Mouse (Mus musculus) liver, embryonic 15.5 days (tissue): Measurements from ENCODE around the gene Cntnap1. TPM values are rescaled to one million over a fixed set of nuclear protein-coding genes. Genes with fewer than 3 reads are reported as not detected.

ENCODE experiments used
- ATAC-seq: fragments of 200-750 bp; cut with Nextera tagmentation; 2 replicates; pipeline ENCODE4 v1.8.0; 2017; ENCODE audit warnings: moderate number of reproducible peaks, mild to moderate bottlenecking, moderate library complexity; ENCODE audit not compliant: insufficient read depth
- H3K27ac ChIP-seq: fragments of 300-500 bp; sonication (generic); replicated peaks from 2 replicates; pipeline ENCODE4 v1.5.1; 2015; ENCODE audit warnings: mild to moderate bottlenecking, inconsistent platforms
- H3K27me3 ChIP-seq: fragments of 300-500 bp; sonication (generic); 2 replicates; pipeline ENCODE4 v1.6.1; 2015; ENCODE audit warnings: mild to moderate bottlenecking, inconsistent platforms
- H3K36me3 ChIP-seq: fragments of 300-500 bp; sonication (generic); replicated peaks from 2 replicates; pipeline ENCODE4 v1.6.1; 2015; ENCODE audit warnings: moderate library complexity, mild to moderate bottlenecking, inconsistent platforms
- H3K4me1 ChIP-seq: fragments of 300-500 bp; sonication (generic); replicated peaks from 2 replicates; pipeline ENCODE4 v1.6.1; 2015; ENCODE audit warnings: inconsistent platforms
- H3K4me2 ChIP-seq: fragments of 300-500 bp; sonication (generic); 2 replicates; pipeline ENCODE4 v1.6.1; 2015; ENCODE audit warnings: moderate library complexity, mild to moderate bottlenecking, inconsistent platforms
- H3K4me3 ChIP-seq: fragments of 300-500 bp; sonication (generic); replicated peaks from 2 replicates; pipeline ENCODE4 v1.5.1; 2015; ENCODE audit warnings: mild to moderate bottlenecking, inconsistent platforms
- H3K9ac ChIP-seq: fragments of 300-500 bp; sonication (generic); 2 replicates; pipeline ENCODE4 v1.6.1; 2015; ENCODE audit warnings: moderate library complexity, mild to moderate bottlenecking, inconsistent platforms
- H3K9me3 ChIP-seq: fragments of 300-500 bp; sonication (generic); replicated peaks from 2 replicates; pipeline ENCODE4 v1.6.1; 2016; ENCODE audit warnings: inconsistent platforms
- WGBS: fragments of 180-500 bp; shearing (Covaris S2); methylation state at CpG from one replicate; pipeline ENCODE4 v1.1.7; 2015; ENCODE audit warnings: mixed read lengths; ENCODE audit not compliant: insufficient replicate concordance; 5-methylcytosine and 5-hydroxymethylcytosine counted together
- polyA plus RNA-seq: library from polyadenylated mRNA; unstranded; fragments of >200 nt; fragmentation: Nextera tagmentation; extraction: Ambion mirVana; gene quantifications from 2 replicates; pipeline ENCODE4 v1.2.1, GENCODE M21; 2015

Gene Cntnap1
- polyA plus RNA-seq, 1 experiment from 2014 or later, result 0.12 TPM

DNA sequence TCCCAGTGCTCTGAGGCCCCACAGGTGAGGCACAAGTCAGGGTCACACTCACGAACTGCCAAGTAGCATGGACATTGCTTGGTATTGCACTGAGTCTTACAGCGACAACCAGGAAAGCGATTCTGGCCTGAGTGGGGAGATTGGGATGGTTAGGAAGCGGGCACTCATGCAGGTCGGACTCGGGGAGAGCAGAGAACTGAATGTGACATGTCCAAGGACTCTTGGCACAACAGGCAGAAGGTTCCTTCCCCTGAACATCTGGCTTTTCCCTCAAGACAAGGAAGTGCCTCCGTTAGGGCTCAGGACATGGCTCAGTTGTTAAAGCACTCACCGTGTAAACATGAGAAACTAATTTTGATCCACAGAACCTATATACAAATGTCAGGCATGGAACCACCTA is 25.2 kb downstream of the Cntnap1 start:
- Histone ChIP-seq H3K27me3 (no peaks in the 10 kb centered on the region; the same call in 1 of the 2 replicates), H3K4me3 (no peak overlapping the region), H3K4me2 (no peak overlapping the region), H3K9ac (no peak overlapping the region), H3K4me1 (peaks cover 34% of the 10 kb centered on the region), H3K9me3 (no peaks in the 10 kb centered on the region), H3K27ac (no peak overlapping the region), H3K36me3 (peaks cover 76% of the 10 kb centered on the region)
- no peak for ATAC-seq
- 79% methylated on average over 8 of the region's 8 CpGs for WGBS

DNA sequence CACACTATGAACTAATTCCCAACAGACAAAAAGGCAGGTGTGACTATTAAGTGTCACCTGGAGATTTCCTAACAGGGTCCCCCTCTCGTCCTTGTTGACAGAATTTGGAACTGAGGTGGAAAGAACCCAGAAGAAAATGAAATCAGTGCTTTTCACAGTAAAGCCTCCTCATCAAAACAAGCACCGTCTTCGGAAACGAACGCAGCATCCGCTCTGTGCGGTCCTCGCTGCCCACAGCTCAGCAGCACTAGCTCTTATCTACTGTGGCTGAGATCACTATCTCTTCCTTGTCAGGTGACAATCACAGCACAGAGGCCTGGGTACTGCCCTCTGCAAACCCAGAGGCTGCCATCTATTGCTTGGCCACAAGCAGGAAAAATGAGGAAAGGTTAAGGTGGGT is 25.9 kb downstream of the Cntnap1 start:
- Histone ChIP-seq H3K9me3 (no peaks in the 10 kb centered on the region), H3K9ac (no peak overlapping the region), H3K27ac (no peak overlapping the region), H3K4me3 (no peak overlapping the region), H3K27me3 (no peaks in the 10 kb centered on the region; the same call in 1 of the 2 replicates), H3K4me1 (peaks cover 32% of the 10 kb centered on the region), H3K4me2 (no peak overlapping the region), H3K36me3 (peaks cover 82% of the 10 kb centered on the region)
- WGBS, result 78% methylated on average over 8 of the region's 8 CpGs
- no peak for ATAC-seq

DNA sequence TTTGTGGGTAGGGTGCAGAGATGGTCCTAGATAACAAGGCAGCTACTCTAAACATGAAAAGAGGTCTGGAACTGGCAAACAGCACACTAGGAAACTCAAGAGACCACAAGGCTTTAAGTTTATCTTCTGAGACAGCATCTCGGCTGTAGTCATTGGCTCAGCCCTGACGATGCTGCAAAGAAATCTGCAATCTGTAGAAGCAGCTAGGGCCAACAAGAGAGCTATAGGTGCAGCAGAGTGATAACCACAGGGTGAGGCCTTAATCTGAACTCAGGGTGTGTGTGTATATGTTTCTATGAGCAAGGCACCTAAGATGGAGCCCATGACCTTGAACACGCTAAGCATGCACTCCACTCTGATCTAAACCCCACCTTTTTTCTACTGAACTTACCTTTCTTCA is 29.2 kb downstream of the Cntnap1 start:
- Histone ChIP-seq H3K27ac (0 out of 2 replicates have a peak overlapping the region, but pooled peaks have one; percentile 38), H3K27me3 (no peaks in the 10 kb centered on the region; the same call in 1 of the 2 replicates), H3K9ac (no peak overlapping the region), H3K36me3 (peaks cover 86% of the 10 kb centered on the region), H3K4me2 (peak overlapping the region; percentile 6; the same call in 1 of the 2 replicates), H3K4me1 (peaks cover 21% of the 10 kb centered on the region), H3K9me3 (no peaks in the 10 kb centered on the region), H3K4me3 (no peak overlapping the region)
- ATAC-seq, result peak; percentile 89
- WGBS, result 44% methylated on average over 3 of the region's 3 CpGs

DNA sequence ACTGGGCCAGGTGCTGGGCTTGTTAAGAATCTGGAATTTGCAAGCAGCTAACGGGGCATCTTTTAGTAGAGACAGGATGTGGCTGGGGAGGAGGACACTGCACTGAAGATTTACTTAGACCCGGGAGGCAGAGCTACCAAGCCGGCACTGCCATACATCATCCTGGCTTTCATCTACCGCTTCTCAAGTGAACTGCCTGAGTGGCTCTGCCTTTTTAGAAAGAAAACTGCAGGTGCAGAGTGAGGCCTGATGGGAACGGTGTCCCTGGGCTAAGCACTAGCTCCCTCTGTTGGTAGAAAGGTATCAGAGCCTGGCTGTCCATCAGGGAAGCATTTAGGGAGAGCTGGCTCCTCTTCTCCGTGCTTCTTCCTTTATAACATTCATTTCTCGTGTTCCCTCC is 30.7 kb downstream of the Cntnap1 start:
- WGBS, result 40% methylated on average over 7 of the region's 7 CpGs
- ATAC-seq, result no peak

DNA sequence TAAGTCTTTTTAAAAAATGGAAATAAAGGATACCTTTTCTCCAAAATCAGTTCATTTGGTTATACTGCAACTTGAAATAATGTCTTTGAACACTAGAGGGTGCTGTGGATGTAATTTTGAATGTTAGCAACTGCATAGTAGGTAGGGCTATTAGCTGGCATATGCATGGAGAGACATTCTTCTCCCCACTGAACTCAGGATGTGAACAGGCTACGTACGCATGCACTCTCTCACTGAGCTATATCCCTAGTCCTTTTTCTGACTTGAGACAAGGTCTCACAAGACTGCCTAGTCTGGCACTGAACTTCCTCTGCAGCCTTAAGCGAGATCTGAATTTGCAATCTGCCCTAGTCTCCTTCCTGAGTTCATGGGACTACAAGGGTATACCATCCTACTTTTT is 41.6 kb downstream of the Cntnap1 start:
- ATAC-seq, result peak; percentile 40; the same call in 1 of the 2 replicates
- H3K4me1 ChIP-seq, result no peaks in the 10 kb centered on the region
- H3K9me3 ChIP-seq, result no peaks in the 10 kb centered on the region
- H3K27me3 ChIP-seq, result no peaks in the 10 kb centered on the region
- no peak overlapping the region for H3K9ac ChIP-seq
- no peak overlapping the region for H3K4me3 ChIP-seq
- H3K4me2 ChIP-seq, result no peak overlapping the region
- H3K27ac ChIP-seq, result no peak overlapping the region
- 37% methylated on average over 3 of the region's 3 CpGs for WGBS
- peaks cover 80% of the 10 kb centered on the region for H3K36me3 ChIP-seq

More for the DNA sequence above, 30.7 kb downstream of the Cntnap1 start:
- Histone ChIP-seq H3K9me3 (no peaks in the 10 kb centered on the region), H3K36me3 (peaks cover 81% of the 10 kb centered on the region), H3K27me3 (no peaks in the 10 kb centered on the region), H3K27ac (no peak overlapping the region), H3K4me3 (no peak overlapping the region), H3K4me1 (peaks cover 21% of the 10 kb centered on the region), H3K4me2 (no peak overlapping the region), H3K9ac (no peak overlapping the region)

DNA sequence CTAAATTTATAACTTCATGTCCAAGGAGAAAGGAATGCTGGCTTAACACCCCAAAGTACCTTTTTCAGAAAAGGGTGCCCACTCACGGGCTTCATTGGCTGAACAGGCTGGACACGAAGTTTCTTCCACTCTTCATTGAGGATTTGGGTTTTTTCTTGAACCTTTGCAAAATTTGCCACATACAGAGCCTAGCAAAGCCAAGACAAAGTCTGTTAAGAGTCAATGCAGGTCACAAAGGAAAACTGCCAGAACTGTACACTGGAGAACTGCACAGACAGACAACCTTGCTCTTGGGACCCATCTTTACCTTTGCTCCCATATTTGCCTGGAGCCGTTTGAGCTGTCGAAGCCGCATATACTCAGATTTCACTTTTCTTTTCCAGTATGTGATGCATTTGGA is 46.6 kb downstream of the Cntnap1 start:
- Histone ChIP-seq H3K4me1 (peaks cover 7% of the 10 kb centered on the region; the same call in 1 of the 2 replicates), H3K27me3 (no peaks in the 10 kb centered on the region), H3K27ac (no peak overlapping the region), H3K4me3 (no peak overlapping the region), H3K9me3 (no peaks in the 10 kb centered on the region), H3K9ac (no peak overlapping the region), H3K36me3 (peaks cover 51% of the 10 kb centered on the region), H3K4me2 (no peak overlapping the region)
- 74% methylated on average over 5 of the region's 5 CpGs for WGBS
- no peak for ATAC-seq

DNA sequence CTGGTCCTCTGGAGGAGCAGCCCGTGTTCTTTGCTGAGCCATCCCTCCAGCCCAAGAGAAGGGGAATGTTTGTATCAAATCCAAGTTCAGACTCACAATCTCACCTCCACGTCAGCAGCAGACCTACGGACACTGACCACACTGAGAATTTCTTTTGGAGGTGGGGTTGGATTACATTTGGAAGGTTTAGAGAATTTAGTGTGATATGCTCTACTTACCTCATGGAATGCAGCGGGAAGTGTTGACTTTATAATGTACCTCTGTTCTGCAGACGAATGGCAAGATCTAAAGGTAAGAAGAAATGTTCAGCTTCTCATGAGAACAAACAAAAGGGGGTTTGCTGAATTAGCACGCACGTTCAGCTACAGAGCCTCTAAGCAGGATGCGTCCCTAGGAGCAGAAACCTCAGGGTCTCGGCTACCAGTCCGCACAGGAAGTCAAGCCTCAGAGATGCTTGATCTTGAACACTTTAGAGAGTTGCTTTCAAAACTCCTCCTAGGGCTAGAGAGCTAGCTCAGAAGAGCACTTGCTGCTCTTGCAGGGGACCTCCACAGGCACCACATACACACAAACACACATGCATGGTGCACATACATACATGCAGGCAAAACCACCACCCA is 48.2 kb downstream of the Cntnap1 start:
- no peak overlapping the region for H3K27ac ChIP-seq
- no peaks in the 10 kb centered on the region for H3K9me3 ChIP-seq
- no peak for ATAC-seq
- H3K4me2 ChIP-seq, result no peak overlapping the region
- H3K36me3 ChIP-seq, result peaks cover 39% of the 10 kb centered on the region
- 54% methylated on average over 10 of the region's 10 CpGs for WGBS
- no peaks in the 10 kb centered on the region for H3K27me3 ChIP-seq
- H3K9ac ChIP-seq, result no peak overlapping the region
- no peak overlapping the region for H3K4me3 ChIP-seq
- peaks cover 7% of the 10 kb centered on the region; the same call in 1 of the 2 replicates for H3K4me1 ChIP-seq

DNA sequence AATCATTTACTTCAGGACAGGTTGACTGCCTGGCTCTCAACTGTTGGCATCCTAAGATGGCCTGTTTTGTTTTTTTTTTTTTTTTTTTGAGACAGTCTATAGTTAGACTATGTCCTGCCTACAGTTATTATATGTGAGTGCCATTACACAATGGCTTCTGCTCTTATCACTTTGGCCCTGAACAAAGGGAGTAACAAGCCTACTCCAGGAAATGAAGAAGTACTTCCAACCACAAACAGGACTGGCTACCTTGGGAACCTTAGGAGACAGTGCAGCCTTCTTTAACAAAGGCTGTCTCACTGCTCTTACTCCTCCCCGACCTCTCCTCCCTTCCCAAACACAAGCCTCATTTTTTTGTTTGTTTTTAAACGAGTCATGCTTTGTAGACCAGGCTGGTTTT is 50.5 kb downstream of the Cntnap1 start:
- H3K36me3 ChIP-seq, result peaks cover 17% of the 10 kb centered on the region
- H3K4me2 ChIP-seq, result no peak overlapping the region
- H3K4me1 ChIP-seq, result peaks cover 25% of the 10 kb centered on the region
- no peak for ATAC-seq
- H3K9me3 ChIP-seq, result no peaks in the 10 kb centered on the region
- no peaks in the 10 kb centered on the region for H3K27me3 ChIP-seq
- H3K4me3 ChIP-seq, result no peak overlapping the region
- no peak overlapping the region for H3K27ac ChIP-seq
- 17% methylated on average over 2 of the region's 2 CpGs for WGBS
- H3K9ac ChIP-seq, result no peak overlapping the region

DNA sequence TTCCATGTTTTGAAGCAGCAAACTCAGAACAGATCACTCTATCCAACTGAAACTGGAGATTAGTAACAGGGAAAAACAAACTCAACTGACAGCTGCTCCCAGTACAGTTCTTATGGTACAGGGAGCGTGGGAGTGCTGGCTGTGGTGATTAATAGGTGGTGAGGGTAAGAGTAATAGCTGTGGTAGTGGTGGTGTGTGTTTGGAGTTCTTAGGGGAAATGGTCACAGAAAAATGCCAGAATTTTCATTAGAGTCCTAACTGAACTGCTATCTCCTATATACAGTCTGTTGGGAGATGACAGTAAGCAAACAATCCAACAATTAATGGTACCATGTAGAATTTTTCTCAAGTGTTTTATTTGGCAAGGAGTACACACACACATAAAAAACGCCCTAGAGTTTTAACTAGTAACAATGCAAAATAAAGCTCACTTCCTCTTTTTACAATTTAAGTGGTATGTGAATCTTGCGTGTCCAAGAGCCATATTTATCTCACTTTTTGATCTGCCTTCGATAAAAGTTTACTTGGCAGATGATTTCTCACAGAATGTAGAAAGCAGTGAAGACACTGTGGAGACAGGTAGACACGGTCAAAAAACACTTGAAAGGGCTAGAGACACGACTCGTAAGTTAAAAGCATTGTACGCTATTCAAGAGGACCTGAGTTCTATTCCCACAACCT is 51.1 kb downstream of the Cntnap1 start:
- WGBS, result 51% methylated on average over 8 of the region's 8 CpGs
- ATAC-seq, result no peak

DNA sequence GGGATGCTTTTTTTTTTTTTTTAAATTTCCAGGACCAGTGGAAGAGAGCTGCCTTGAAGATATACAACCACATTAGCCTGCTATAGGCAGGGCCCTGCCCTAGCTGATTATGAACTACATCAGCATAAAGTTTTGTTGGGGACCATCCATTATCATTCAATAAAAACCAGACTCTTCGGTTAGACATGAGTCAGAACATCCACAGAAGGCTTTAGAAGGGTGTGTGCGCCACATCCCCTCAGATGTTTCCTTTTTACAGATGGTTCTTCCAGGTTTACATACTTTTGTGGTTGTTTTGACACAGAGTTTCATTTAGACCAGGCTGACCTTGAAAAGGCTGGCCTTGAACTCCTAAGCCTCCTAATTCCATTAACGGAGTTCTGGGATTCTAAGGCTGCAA is 54.0 kb downstream of the Cntnap1 start:
- peaks cover 31% of the 10 kb centered on the region for H3K4me1 ChIP-seq
- H3K9ac ChIP-seq, result no peak overlapping the region
- no peaks in the 10 kb centered on the region for H3K36me3 ChIP-seq
- H3K27me3 ChIP-seq, result peaks cover 22% of the 10 kb centered on the region
- 72% methylated on average over 3 of the region's 3 CpGs for WGBS
- no peaks in the 10 kb centered on the region for H3K9me3 ChIP-seq
- 0 out of 2 replicates have a peak overlapping the region, but pooled peaks have one; percentile 98 for H3K4me3 ChIP-seq
- ATAC-seq, result no peak
- no peak overlapping the region; the same call in 1 of the 2 replicates for H3K27ac ChIP-seq
- no peak overlapping the region for H3K4me2 ChIP-seq

More for the DNA sequence above, 51.1 kb downstream of the Cntnap1 start:
- no peak overlapping the region for H3K27ac ChIP-seq
- no peaks in the 10 kb centered on the region for H3K9me3 ChIP-seq
- peaks cover 11% of the 10 kb centered on the region for H3K36me3 ChIP-seq
- no peak overlapping the region for H3K4me2 ChIP-seq
- no peak overlapping the region for H3K4me3 ChIP-seq
- H3K4me1 ChIP-seq, result peaks cover 27% of the 10 kb centered on the region
- H3K27me3 ChIP-seq, result no peaks in the 10 kb centered on the region
- H3K9ac ChIP-seq, result no peak overlapping the region

DNA sequence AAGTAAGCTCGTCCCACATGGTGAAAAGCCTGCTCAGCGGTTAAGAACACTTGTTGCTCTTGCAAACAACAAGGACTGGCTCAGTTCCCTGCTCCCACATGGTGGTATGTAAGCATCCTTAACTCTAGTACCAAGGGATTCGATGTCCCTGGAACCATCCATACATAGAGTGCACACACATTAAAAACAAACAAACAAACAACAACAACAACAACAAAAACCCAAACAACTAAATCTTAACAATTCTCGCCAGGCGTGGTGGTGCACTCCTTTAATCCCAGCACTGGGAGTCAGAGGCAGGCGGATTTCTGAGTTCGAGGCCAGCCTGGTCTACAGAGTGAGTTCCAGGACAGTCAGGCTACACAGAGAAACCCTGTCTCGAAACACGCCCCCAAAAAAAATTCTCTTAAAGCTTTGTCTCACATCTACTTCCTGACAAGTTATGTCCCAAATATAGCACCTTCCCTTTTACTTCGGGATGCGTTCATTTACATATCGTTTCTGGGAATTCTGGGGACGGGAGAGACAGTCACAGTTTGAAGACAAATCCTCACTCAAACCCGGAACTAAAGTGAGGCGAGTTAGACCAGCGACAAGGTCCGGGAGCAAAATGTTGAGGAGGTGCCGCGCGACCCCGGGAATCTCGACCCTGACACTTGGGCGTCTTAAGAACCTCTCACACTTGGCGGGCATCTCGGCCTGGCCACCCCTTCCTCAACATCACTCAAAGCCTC is 55.2 kb downstream of the Cntnap1 start:
- no peaks in the 10 kb centered on the region for H3K9me3 ChIP-seq
- H3K4me1 ChIP-seq, result peaks cover 38% of the 10 kb centered on the region
- peak overlapping the region; percentile 89 for H3K27ac ChIP-seq
- peak overlapping the region; percentile 98 for H3K9ac ChIP-seq
- ATAC-seq, result no peak; the same call in 1 of the 2 replicates
- H3K4me3 ChIP-seq, result peak overlapping the region; percentile 98
- no peaks in the 10 kb centered on the region for H3K36me3 ChIP-seq
- peaks cover 33% of the 10 kb centered on the region for H3K27me3 ChIP-seq
- 16% methylated on average over 25 of the region's 25 CpGs for WGBS
- H3K4me2 ChIP-seq, result peak overlapping the region; percentile 90
